Mouse (Mus musculus): Measurements from ENCODE around the gene Gfap.

GRCm38 (mm10) chr11:102881314-102882198, 19.2 kb downstream of the Gfap start:
- TF ChIP-seq CTCF (IDR thresholded peaks at IDR 0.05; ENCODE audit: low read depth) = no peak
- TF ChIP-seq EP300 (IDR thresholded peaks at IDR 0.05; ENCODE audit: low read depth) = no peak
